Mouse (Mus musculus) cortical plate, adult 2 months (tissue): ENCODE measurements around the gene Rpl36a. TPM values are rescaled to one million over a fixed set of nuclear protein-coding genes. Genes with fewer than 3 reads are reported as not detected.

Source experiments
- H3K27ac ChIP-seq: fragments of 200-500 bp; 2 replicates; pipeline ENCODE4 v1.5.1; 2012; ENCODE audit warnings: low read length, control low read depth, inconsistent platforms; ENCODE audit not compliant: insufficient read depth
- H3K4me1 ChIP-seq: fragments of 200-500 bp; 2 replicates; pipeline ENCODE4 v1.6.1; 2011; ENCODE audit warnings: low read length; ENCODE audit not compliant: control insufficient read depth, insufficient read depth
- H3K4me3 ChIP-seq: fragments of 200-500 bp; 2 replicates; pipeline ENCODE4 v1.5.1; 2011; ENCODE audit warnings: mild to moderate bottlenecking, low read length, control low read depth; ENCODE audit not compliant: insufficient read depth
- CTCF ChIP-seq: fragments of 200-500 bp; IDR thresholded peaks from 2 replicates; pipeline ENCODE4 v1.5.1; 2011; ENCODE audit warnings: mild to moderate bottlenecking, control low read depth, low read length; ENCODE audit not compliant: insufficient read depth; ENCODE audit errors: extremely low read depth
- POLR2A ChIP-seq: fragments of 200-500 bp; IDR thresholded peaks from 2 replicates; pipeline ENCODE4 v1.6.1; 2011; ENCODE audit warnings: mild to moderate bottlenecking, low read length, control low read depth; ENCODE audit not compliant: insufficient read depth; ENCODE audit errors: extremely low read depth
- polyA plus RNA-seq: library from polyadenylated mRNA; depleted of rRNA; stranded (reverse); fragments of >200 nt; gene quantifications from 2 replicates; pipeline ENCODE4 v1.2.3, GENCODE M21; 2012

The Rpl36a gene
- polyA plus RNA-seq, 1 experiment, result 541 TPM

GRCm38 (mm10) chrX:134564326-134564725 lies 21.1 kb upstream of the Rpl36a start:
- H3K4me3 ChIP-seq, result no peak overlapping the region
- H3K27ac ChIP-seq, result no peak overlapping the region
- H3K4me1 ChIP-seq, result no peaks in the 10 kb centered on the region
- no peak for TF ChIP-seq CTCF
- TF ChIP-seq POLR2A, result no peak

GRCm38 (mm10) chrX:134566536-134567222 lies 18.8 kb upstream of the Rpl36a start:
- TF ChIP-seq CTCF (no peak), POLR2A (no peak)
- no peak overlapping the region for H3K4me3 ChIP-seq
- no peak overlapping the region for H3K27ac ChIP-seq
- H3K4me1 ChIP-seq, result no peaks in the 10 kb centered on the region

GRCm38 (mm10) chrX:134577896-134578295 lies 7.6 kb upstream of the Rpl36a start:
- TF ChIP-seq POLR2A (no peak), CTCF (no peak)

GRCm38 (mm10) chrX:134580528-134581305 lies 4.7 kb upstream of the Rpl36a start:
- no peak for TF ChIP-seq CTCF
- no peak for TF ChIP-seq POLR2A
- Histone ChIP-seq H3K4me1 (no peaks in the 10 kb centered on the region), H3K27ac (no peak overlapping the region), H3K4me3 (no peak overlapping the region)

More at GRCm38 (mm10) chrX:134577896-134578295, 7.6 kb upstream of the Rpl36a start:
- no peak overlapping the region for H3K27ac ChIP-seq
- H3K4me1 ChIP-seq, result no peaks in the 10 kb centered on the region
- no peak overlapping the region for H3K4me3 ChIP-seq

DNA sequence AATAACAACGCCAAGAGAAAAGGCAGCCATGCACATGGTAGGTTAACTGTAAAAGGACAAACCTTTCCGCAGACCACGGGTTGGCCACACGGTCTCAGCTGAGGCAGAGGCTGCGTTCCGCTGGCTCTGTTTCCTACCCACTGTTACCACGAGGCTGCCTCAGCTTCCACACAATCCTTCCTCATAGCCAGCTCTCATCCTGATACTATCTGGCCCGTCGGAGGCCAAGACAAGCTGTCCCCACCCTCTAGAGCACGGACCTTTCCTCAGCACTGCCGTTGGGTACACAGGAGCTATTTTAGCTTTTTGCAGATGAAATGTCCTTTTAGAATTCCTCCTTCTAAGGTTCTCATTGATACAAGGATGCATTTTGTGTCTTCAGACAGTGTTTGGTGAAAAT lies 3.2 kb upstream of the Rpl36a start:
- Histone ChIP-seq H3K4me1 (no peaks in the 10 kb centered on the region), H3K4me3 (no peak overlapping the region; the same call in 1 of the 2 replicates), H3K27ac (no peak overlapping the region)
- TF ChIP-seq POLR2A, result no peak
- TF ChIP-seq CTCF, result no peak

DNA sequence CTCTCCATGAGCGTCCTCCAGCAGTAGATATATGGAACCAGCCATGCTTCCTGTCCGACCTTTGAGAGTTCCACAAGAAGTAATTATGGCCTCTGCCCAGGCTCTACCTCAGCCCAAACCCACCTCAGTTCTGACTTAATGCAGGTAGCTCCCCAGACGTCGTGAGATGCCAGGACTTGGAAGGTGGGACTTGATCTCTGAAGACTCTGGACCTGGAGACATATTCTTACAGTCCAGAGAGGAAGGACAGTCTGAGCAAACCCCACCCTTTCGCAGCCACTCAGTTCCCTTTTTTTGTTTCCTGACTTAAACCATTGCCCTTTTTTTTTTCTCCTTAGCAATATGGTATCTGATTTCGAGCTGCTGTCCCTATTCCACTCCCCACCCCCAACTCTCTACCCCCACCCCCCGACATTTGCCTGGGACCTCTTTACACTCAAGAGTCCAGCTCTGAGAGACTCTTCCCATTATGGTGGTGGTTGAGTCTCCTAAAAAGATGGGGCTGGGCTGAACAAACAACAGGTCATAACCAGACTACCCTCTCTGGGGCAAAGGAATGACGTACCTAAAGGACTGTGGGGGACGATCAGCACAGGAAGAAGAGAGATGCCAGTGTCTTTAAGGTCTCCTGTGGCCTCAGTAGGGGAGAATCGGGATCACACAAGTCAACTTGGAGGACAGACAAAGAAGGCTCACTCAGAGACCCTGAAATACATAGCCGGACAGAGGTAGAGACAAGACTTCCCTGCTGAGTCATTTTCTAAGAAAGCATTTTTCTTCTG lies 2.4 kb upstream of the Rpl36a start, which contains the start of gene Btk:
TSS of gene Btk (minus strand) at position 683 of the 782 bp plus-strand sequence.
- Histone ChIP-seq H3K4me3 (peak within 1 kb of the TSS; percentile 26; the same call in 1 of the 2 replicates), H3K27ac (no peak within 1 kb of the TSS), H3K4me1 (no peaks in the 10 kb centered on the region)
- TF ChIP-seq CTCF (no peak), POLR2A (no peak)

DNA sequence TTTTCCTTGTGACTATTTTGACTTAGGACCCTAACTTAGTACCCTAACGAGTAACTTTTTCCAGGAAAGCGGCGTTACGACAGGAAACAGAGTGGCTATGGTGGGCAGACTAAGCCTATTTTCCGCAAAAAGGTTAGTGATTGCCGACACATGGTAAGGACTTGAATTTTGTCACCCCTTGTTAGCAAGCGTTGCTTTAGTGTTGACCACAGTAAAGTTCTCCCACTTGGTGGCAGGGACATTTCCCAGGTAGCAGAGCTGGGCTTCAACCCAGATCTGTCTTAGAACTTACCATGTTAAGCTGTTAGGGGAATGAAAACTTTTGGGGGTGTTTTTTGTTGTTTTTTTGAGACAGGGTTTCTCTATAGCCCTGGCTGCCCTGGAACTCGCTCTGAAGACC lies 993 bp downstream of the Rpl36a start:
- Histone ChIP-seq H3K4me3 (peak overlapping the region; percentile 59), H3K4me1 (no peaks in the 10 kb centered on the region), H3K27ac (no peak overlapping the region)
- TF ChIP-seq POLR2A, result no peak
- no peak for TF ChIP-seq CTCF

- TF ChIP-seq POLR2A (no peak), CTCF (no peak)
- no peaks in the 10 kb centered on the region for H3K4me1 ChIP-seq
These were observed 2.8 kb downstream of the Rpl36a start for GRCm38 (mm10) chrX:134588261-134588660.

GRCm38 (mm10) chrX:134588997-134589396 lies 3.5 kb downstream of the Rpl36a start:
- no peak overlapping the region for H3K27ac ChIP-seq
- no peak overlapping the region for H3K4me3 ChIP-seq
- no peaks in the 10 kb centered on the region for H3K4me1 ChIP-seq
- TF ChIP-seq CTCF, result no peak
- no peak for TF ChIP-seq POLR2A

More at GRCm38 (mm10) chrX:134588261-134588660, 2.8 kb downstream of the Rpl36a start:
- Histone ChIP-seq H3K27ac (no peak overlapping the region), H3K4me3 (no peak overlapping the region)
